Mouse (Mus musculus): ENCODE data around the gene Hipk4. TPM values are rescaled to one million over a fixed set of nuclear protein-coding genes. Genes with fewer than 3 reads are reported as not detected.

The Hipk4 gene
- polyA plus RNA-seq, 1 experiment, result 1.6 TPM

DNA sequence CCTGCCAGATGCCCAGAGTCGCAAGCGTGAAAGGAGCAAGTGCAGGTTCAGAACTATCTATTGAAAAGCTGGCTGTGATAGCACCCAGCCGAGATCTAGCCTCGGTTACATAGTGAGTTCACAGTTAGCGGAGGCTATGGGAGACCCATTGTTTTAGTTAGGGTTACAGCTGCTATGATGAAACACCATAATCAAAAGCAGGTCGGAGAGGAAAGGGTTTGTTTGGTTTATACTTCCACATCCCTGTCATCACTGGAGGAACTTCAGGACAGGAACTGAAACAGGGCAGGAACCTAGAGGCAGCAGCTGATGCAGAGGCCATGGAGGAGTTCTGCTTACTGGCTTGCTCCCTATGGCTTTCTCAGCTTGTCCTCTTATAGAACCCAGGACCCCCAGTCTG lies 54.5 kb downstream of the Hipk4 start:
- Histone ChIP-seq H3K36me3 (replicated peaks; ENCODE audit: low read length) (peaks cover 91% of the 10 kb centered on the region), H3K4me3 (replicated peaks) (no peak overlapping the region), H3K27me3 (replicated peaks) (no peaks in the 10 kb centered on the region), H3K4me1 (peaks cover 39% of the 10 kb centered on the region), H3K9me3 (no peaks in the 10 kb centered on the region)
- TF ChIP-seq GATA1 (IDR thresholded peaks at IDR 0.05; ENCODE audit: borderline replicate concordance, low read length) (no peak), FLI1 (IDR thresholded peaks at IDR 0.05; ENCODE audit: low read length) (no peak)

DNA sequence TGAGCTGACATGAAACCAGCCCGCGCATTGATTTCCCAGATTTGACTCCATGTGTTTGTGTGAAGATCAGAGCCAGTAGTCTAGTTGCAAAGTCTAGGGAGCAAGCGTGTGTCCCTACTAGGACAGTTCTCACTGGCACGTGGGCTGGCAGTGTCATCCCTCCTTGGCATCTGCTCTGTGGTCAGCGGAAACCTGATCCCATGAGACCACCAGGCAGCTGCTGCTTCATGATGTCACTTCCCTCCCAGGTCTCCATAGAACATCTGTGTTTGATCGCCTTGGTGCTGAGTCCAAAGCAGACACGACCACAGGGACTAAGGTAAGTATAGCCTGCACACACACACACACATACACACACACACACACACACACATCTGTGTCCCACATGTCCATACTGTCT lies 55.4 kb downstream of the Hipk4 start:
- no peak for TF ChIP-seq GATA1 (IDR thresholded peaks at IDR 0.05; ENCODE audit: borderline replicate concordance, low read length)
- TF ChIP-seq FLI1 (IDR thresholded peaks at IDR 0.05; ENCODE audit: low read length), result no peak

DNA sequence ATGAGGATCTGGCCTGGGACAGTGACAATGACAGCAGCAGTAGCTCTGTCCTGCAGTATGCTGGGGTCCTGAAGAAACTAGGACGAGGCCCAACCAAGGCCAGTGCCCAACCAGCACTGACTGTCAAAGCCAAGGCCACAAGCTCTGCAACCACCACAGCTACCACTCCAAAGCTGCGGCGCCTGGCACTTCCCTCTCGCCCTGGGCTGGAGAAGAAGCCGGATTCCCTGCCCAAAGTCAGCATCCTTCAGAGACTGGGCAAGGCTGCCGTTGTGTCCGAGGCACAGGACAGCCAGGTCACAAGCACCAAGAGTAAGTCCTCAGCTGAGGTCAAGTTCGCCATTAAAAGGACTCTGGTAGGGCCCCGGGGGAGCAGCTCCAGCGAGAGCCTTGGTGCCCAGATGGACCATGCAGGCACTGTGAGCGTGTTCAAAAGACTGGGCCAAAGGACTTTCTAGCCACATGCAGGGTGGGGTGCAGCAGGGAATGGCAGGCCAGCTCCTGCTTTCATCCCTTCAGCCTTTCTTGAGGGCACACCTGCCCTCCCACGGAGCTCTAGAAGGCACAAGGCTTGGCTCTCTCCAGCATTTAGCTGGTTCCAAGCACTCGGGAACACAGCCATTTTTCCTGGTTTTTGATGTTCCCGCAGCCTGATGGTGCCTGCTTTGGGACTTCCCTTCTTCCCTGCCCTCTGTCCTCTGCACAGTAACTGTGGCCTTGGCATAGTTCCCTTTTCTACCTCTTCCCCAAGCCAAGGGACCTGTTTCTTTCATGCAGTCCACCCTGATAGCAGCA lies 57.5 kb downstream of the Hipk4 start:
- Histone ChIP-seq H3K27me3 (replicated peaks) (no peaks in the 10 kb centered on the region), H3K4me3 (replicated peaks) (no peak overlapping the region), H3K4me1 (peaks cover 22% of the 10 kb centered on the region), H3K9me3 (no peaks in the 10 kb centered on the region), H3K36me3 (replicated peaks; ENCODE audit: low read length) (peaks cover 95% of the 10 kb centered on the region)
- TF ChIP-seq GATA1 (IDR thresholded peaks at IDR 0.05; ENCODE audit: borderline replicate concordance, low read length), result no peak
- TF ChIP-seq FLI1 (IDR thresholded peaks at IDR 0.05; ENCODE audit: low read length), result no peak

More for the DNA sequence above, 55.4 kb downstream of the Hipk4 start:
- peaks cover 97% of the 10 kb centered on the region for H3K36me3 ChIP-seq (replicated peaks; ENCODE audit: low read length)
- no peaks in the 10 kb centered on the region for H3K27me3 ChIP-seq (replicated peaks)
- H3K4me3 ChIP-seq (replicated peaks), result no peak overlapping the region
- H3K4me1 ChIP-seq, result peaks cover 39% of the 10 kb centered on the region
- H3K9me3 ChIP-seq, result no peaks in the 10 kb centered on the region

Other genes with a start within 250 kb of the Hipk4 start
- 0.28 TPM in 1 of 2 replicates, not detected in the other for gene Ltbp4, start 185.6 kb upstream of the Hipk4 start, polyA plus RNA-seq (2012; ENCODE audit: insufficient read depth, low replicate concordance)
- 214 and 344 TPM in 2 replicates for gene Shkbp1, start 167.2 kb upstream of the Hipk4 start, polyA plus RNA-seq (2012; ENCODE audit: insufficient read depth, low replicate concordance)
- 1.4 and 7.6 TPM in 2 replicates for gene Gm20479, start 165.8 kb upstream of the Hipk4 start, polyA plus RNA-seq (2012; ENCODE audit: insufficient read depth, low replicate concordance)
- 0.27 and 0.45 TPM in 2 replicates for gene Sptbn4, start 75.6 kb upstream of the Hipk4 start, polyA plus RNA-seq (2012; ENCODE audit: insufficient read depth, low replicate concordance)
- 330 and 332 TPM in 2 replicates for gene Blvrb, start 75.3 kb upstream of the Hipk4 start, polyA plus RNA-seq (2012; ENCODE audit: insufficient read depth, low replicate concordance)
- 28.2 and 88.9 TPM in 2 replicates for gene Sertad3, start 49.5 kb upstream of the Hipk4 start, polyA plus RNA-seq (2012; ENCODE audit: insufficient read depth, low replicate concordance)
- 159 and 273 TPM in 2 replicates for gene Sertad1, start 36.4 kb upstream of the Hipk4 start, polyA plus RNA-seq (2012; ENCODE audit: insufficient read depth, low replicate concordance)
- gene Prx, start 23.9 kb upstream of the Hipk4 start, polyA plus RNA-seq (2012; ENCODE audit: insufficient read depth, low replicate concordance), result 1.7 and 1.8 TPM in 2 replicates
- 66.2 and 97.1 TPM in 2 replicates for gene Pld3, start 30.0 kb downstream of the Hipk4 start, polyA plus RNA-seq (2012; ENCODE audit: insufficient read depth, low replicate concordance)
- gene 2310022A10Rik, start 30.0 kb downstream of the Hipk4 start, polyA plus RNA-seq (2012; ENCODE audit: insufficient read depth, low replicate concordance), result 19.6 and 32.1 TPM in 2 replicates
- gene Akt2, start 68.3 kb downstream of the Hipk4 start, polyA plus RNA-seq (2012; ENCODE audit: insufficient read depth, low replicate concordance), result 72.3 and 86.4 TPM in 2 replicates
- gene Ttc9b, start 130.6 kb downstream of the Hipk4 start, polyA plus RNA-seq (2012; ENCODE audit: insufficient read depth, low replicate concordance), result not detected in 2 replicates
- gene Map3k10, start 151.3 kb downstream of the Hipk4 start, polyA plus RNA-seq (2012; ENCODE audit: insufficient read depth, low replicate concordance), result 22.4 and 38.4 TPM in 2 replicates
- gene Zfp607b, start 166.1 kb downstream of the Hipk4 start, polyA plus RNA-seq (2012; ENCODE audit: insufficient read depth, low replicate concordance), result 0.03 TPM in 1 of 2 replicates, not detected in the other
- not detected in 2 replicates for gene Zfp60, start 208.1 kb downstream of the Hipk4 start, polyA plus RNA-seq (2012; ENCODE audit: insufficient read depth, low replicate concordance)

All from megakaryocyte, embryonic 14.5 days (primary cell).